Mouse (Mus musculus) thymus, adult 18-20 months (tissue): ENCODE data around the gene Bsph2.

Experiments used
- DNase-seq, 2 experiments: peaks; one replicate each; pipeline ENCODE4 v3.0.0; 2022; ENCODE audit warnings: mixed read lengths in 2 of 2

Bsph2 gene

GRCm38 (mm10) chr7:13570967-13571366 is at the start of gene Bsph2:
TSS of gene Bsph2 (minus strand) at chr7:13571067.
- no peak for DNase-seq

- DNase-seq: no peak
Measured at GRCm38 (mm10) chr7:13511539-13511938, 59.3 kb downstream of the Bsph2 start.
